Mouse (Mus musculus) thymus, adult 2 months (tissue): ENCODE data around the gene Btk.

Experiments used
- CTCF ChIP-seq: fragments of 200-500 bp; IDR thresholded peaks from 2 replicates; pipeline ENCODE4 v1.5.1; 2012; ENCODE audit warnings: mild to moderate bottlenecking, control low read depth, low read length, moderate library complexity, borderline replicate concordance; ENCODE audit not compliant: control insufficient read depth, poor library complexity, insufficient read depth; ENCODE audit errors: extremely low read depth
- POLR2A ChIP-seq: fragments of 200-500 bp; IDR thresholded peaks from 2 replicates; pipeline ENCODE4 v1.6.1; 2012; ENCODE audit warnings: mild to moderate bottlenecking, low read length, control low read depth, moderate library complexity; ENCODE audit not compliant: control insufficient read depth, poor library complexity, insufficient read depth; ENCODE audit errors: extremely low read depth

GRCm38 (mm10) chrX:134564326-134564725 is 19.0 kb downstream of the Btk start:
- TF ChIP-seq POLR2A, result no peak
- no peak for TF ChIP-seq CTCF
